ENCODE assay signal across 10 mouse cellular contexts in genomic region chr7:143696140-143696539, GRCm38 (mm10). TPM values are rescaled to one million over a fixed set of nuclear protein-coding genes. Genes with fewer than 3 reads are reported as not detected.
DNase-seq lines count a peak whose midpoint lies in the region; TF ChIP-seq lines count a peak whose summit lies in the region.
"Had no signal": no experiment of that assay in that cellular context is flagged by ENCODE, and none has a peak within 500 bp of the region (broad histone marks: within the 10 kb centered on the region; RNA-seq: fewer than 3 reads in every experiment).

No protein-coding gene starts in this region.

- DNase-seq in heart, adult 11 months: peak; percentile 33
- no peak for DNase-seq in heart, adult 9 months (ENCODE audit: low spot score in 2 of 2)
- peak; percentile 52 for DNase-seq in thymus, adult 2 months
- DNase-seq in thymus, adult 18-20 months: no peak
- peak; percentile 25 for DNase-seq in embryo, embryonic 9.5 days (ENCODE audit: extremely low spot score)
- DNase-seq in mesoderm, embryonic 11.5 days (ENCODE audit: low read depth, low spot score): peak; percentile 60
- DNase-seq in cerebellum, adult 11 months: no peak
- no peak for DNase-seq in ovary, postnatal 10 days (ENCODE audit: low spot score)

- H3K4me1 ChIP-seq in thymus, adult 2 months (replicated peaks; ENCODE audit: control insufficient read depth, insufficient read depth, low read length): no peaks in the 10 kb centered on the region
- H3K4me1 ChIP-seq: stomach, embryonic 15.5 days had no signal

- H3K27ac ChIP-seq in thymus, adult 2 months (ENCODE audit: control insufficient read depth, insufficient read depth, low read length): no peak overlapping the region
- H3K27ac ChIP-seq: macrophage; stomach, embryonic 15.5 days had no signal

- no peak for TF ChIP-seq CTCF in thymus, adult 2 months (IDR thresholded peaks at IDR 0.05; ENCODE audit: borderline replicate concordance, control insufficient read depth, extremely low read depth, insufficient read depth, low read length, poor library complexity)

- no peaks in the 10 kb centered on the region for H3K36me3 ChIP-seq in thymus, adult 2 months (ENCODE audit: control insufficient read depth, insufficient read depth, low read length)

- no peaks in the 10 kb centered on the region for H3K27me3 ChIP-seq in thymus, adult 2 months (ENCODE audit: control insufficient read depth, insufficient read depth, low read length)
- H3K27me3 ChIP-seq: stomach, embryonic 15.5 days had no signal

- 91% methylated on average over 2 of the region's 2 CpGs for WGBS in thymus, adult 2 months

- H3K4me3 ChIP-seq in thymus, adult 2 months (ENCODE audit: control insufficient read depth, insufficient read depth, low read length): no peak overlapping the region
- H3K4me3 ChIP-seq: stomach, embryonic 15.5 days had no signal

- no peak for TF ChIP-seq POLR2A in thymus, adult 2 months (IDR thresholded peaks at IDR 0.05; ENCODE audit: control insufficient read depth, extremely low read depth, insufficient read depth, low read length, poor library complexity)

RNA-seq across cellular contexts. Expression of gene Tnfrsf23, which starts 10.5 kb away (rescaled TPM):
- polyA plus RNA-seq in thymus, adult 2 months (2012; rRNA removed): 3.5 and 4.8 TPM in 2 replicates

RNA-seq across cellular contexts. Expression of gene Tnfrsf22, which starts 46.7 kb away (rescaled TPM):
- polyA plus RNA-seq in thymus, adult 2 months (2012; rRNA removed): 4.8 and 4.9 TPM in 2 replicates

Comparison
In these comparisons a context has a peak if more than half of its experiments do, and no peak if none do; other contexts are left out.
1. DNase-seq: peak in heart, adult 11 months (single experiment), thymus, adult 2 months (single experiment), embryo, embryonic 9.5 days (single experiment) and mesoderm, embryonic 11.5 days (single experiment); none in heart, adult 9 months (0 of 2), thymus, adult 18-20 months (0 of 2), cerebellum, adult 11 months (single experiment) and ovary, postnatal 10 days (single experiment).